Mouse (Mus musculus): Measurements from ENCODE around the gene Gas2l2. TPM values are rescaled to one million over a fixed set of nuclear protein-coding genes. Genes with fewer than 3 reads are reported as not detected.

Gene Gas2l2
- polyA plus RNA-seq, 1 experiment: not detected

- Histone ChIP-seq H3K9me3 (replicated peaks; ENCODE audit: control insufficient read depth, insufficient read depth, low read length, poor library complexity, severe bottlenecking) (no peaks in the 10 kb centered on the region), H3K27me3 (ENCODE audit: control insufficient read depth, insufficient read depth, low read length, poor library complexity, severe bottlenecking) (no peaks in the 10 kb centered on the region), H3K36me3 (ENCODE audit: control insufficient read depth, insufficient read depth, low read length, poor library complexity, severe bottlenecking) (no peaks in the 10 kb centered on the region), H3K4me3 (ENCODE audit: low read depth, low read length) (no peak overlapping the region), H3K27ac (ENCODE audit: insufficient read depth, low read length) (no peak overlapping the region), H3K4me1 (ENCODE audit: control insufficient read depth, insufficient read depth, low read length) (peaks cover 2% of the 10 kb centered on the region), H3K9ac (ENCODE audit: low read depth, poor library complexity, severe bottlenecking) (no peak overlapping the region)
- TF ChIP-seq EP300 (IDR thresholded peaks at IDR 0.05; ENCODE audit: insufficient read depth, low read depth, low read length): no peak
- TF ChIP-seq CTCF (IDR thresholded peaks at IDR 0.05; ENCODE audit: low read depth, low read length): no peak
- no peak for TF ChIP-seq POLR2A (IDR thresholded peaks at IDR 0.05; ENCODE audit: insufficient read depth, low read length)
Observed at GRCm38 (mm10) chr11:83441235-83441634, 12.0 kb upstream of the Gas2l2 start.

DNA sequence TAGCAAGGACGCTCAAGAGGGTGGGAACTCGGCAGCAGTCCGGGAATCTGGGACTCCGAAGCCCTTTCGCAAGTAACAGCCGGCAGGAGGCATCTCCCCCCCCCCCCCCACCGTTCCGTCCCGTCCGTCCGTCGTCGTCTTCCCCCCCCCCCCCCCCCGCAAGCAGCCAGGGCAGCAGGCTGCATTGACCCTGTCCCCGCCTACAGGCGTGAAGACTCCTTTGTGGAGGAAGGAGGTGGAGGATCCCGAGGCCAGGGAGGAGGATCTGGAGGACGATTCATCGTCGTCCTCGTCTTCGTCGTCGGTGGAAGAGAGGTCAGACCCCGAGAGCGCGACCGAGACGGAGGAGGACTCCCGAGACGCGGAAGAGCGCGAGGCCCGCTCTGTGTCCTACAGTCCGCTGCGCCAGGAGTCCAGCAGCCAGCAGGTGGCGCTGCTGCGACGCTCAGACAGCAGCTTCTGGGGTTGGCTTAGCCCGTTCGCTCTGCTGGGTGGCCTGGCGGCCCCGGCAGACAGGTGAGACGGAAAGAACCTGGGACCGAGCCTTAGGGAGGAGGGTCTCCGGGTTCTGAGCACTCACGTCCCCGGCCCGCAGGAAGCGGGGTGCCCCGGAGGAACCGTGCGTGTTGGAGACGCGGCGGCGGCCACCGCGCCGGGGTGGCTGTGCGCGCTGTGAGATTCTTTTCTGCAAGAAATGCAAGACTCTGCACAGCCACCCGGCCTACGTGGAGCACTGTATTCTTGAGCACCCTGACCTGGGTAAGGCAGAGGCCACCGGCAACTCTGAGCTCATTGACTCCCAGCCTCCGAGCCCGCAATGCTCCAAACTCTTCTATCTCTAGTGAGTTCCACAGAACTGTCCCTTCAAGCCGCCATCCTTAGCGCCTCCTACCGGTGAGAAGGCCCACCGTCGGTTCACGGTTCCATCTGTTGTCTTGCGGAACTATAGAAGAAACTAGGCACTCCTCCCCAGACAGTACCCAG lies 11.1 kb upstream of the Gas2l2 start:
- TF ChIP-seq EP300 (IDR thresholded peaks at IDR 0.05; ENCODE audit: insufficient read depth, low read depth, low read length): 0 out of 2 replicates have a peak, but pooled peaks have one; percentile 20
- no peak for TF ChIP-seq POLR2A (IDR thresholded peaks at IDR 0.05; ENCODE audit: insufficient read depth, low read length)
- peak; percentile 93 for TF ChIP-seq CTCF (IDR thresholded peaks at IDR 0.05; ENCODE audit: low read depth, low read length)
- H3K27ac ChIP-seq (ENCODE audit: insufficient read depth, low read length): no peak overlapping the region
- no peaks in the 10 kb centered on the region for H3K9me3 ChIP-seq (replicated peaks; ENCODE audit: control insufficient read depth, insufficient read depth, low read length, poor library complexity, severe bottlenecking)
- H3K9ac ChIP-seq (ENCODE audit: low read depth, poor library complexity, severe bottlenecking): peak overlapping the region; percentile 65
- no peaks in the 10 kb centered on the region for H3K27me3 ChIP-seq (ENCODE audit: control insufficient read depth, insufficient read depth, low read length, poor library complexity, severe bottlenecking)
- no peaks in the 10 kb centered on the region for H3K36me3 ChIP-seq (ENCODE audit: control insufficient read depth, insufficient read depth, low read length, poor library complexity, severe bottlenecking)
- peak overlapping the region; percentile 64 for H3K4me3 ChIP-seq (ENCODE audit: low read depth, low read length)
- peaks cover 2% of the 10 kb centered on the region for H3K4me1 ChIP-seq (ENCODE audit: control insufficient read depth, insufficient read depth, low read length)

GRCm38 (mm10) chr11:83439426-83440060 lies 10.3 kb upstream of the Gas2l2 start:
- Histone ChIP-seq H3K4me1 (ENCODE audit: control insufficient read depth, insufficient read depth, low read length) (peaks cover 2% of the 10 kb centered on the region), H3K36me3 (ENCODE audit: control insufficient read depth, insufficient read depth, low read length, poor library complexity, severe bottlenecking) (no peaks in the 10 kb centered on the region), H3K27me3 (ENCODE audit: control insufficient read depth, insufficient read depth, low read length, poor library complexity, severe bottlenecking) (no peaks in the 10 kb centered on the region), H3K27ac (ENCODE audit: insufficient read depth, low read length) (no peak overlapping the region), H3K9me3 (replicated peaks; ENCODE audit: control insufficient read depth, insufficient read depth, low read length, poor library complexity, severe bottlenecking) (no peaks in the 10 kb centered on the region), H3K9ac (ENCODE audit: low read depth, poor library complexity, severe bottlenecking) (peak overlapping the region; percentile 65), H3K4me3 (ENCODE audit: low read depth, low read length) (no peak overlapping the region)
- TF ChIP-seq CTCF (IDR thresholded peaks at IDR 0.05; ENCODE audit: low read depth, low read length) (no peak), POLR2A (IDR thresholded peaks at IDR 0.05; ENCODE audit: insufficient read depth, low read length) (no peak), EP300 (IDR thresholded peaks at IDR 0.05; ENCODE audit: insufficient read depth, low read depth, low read length) (no peak)

DNA sequence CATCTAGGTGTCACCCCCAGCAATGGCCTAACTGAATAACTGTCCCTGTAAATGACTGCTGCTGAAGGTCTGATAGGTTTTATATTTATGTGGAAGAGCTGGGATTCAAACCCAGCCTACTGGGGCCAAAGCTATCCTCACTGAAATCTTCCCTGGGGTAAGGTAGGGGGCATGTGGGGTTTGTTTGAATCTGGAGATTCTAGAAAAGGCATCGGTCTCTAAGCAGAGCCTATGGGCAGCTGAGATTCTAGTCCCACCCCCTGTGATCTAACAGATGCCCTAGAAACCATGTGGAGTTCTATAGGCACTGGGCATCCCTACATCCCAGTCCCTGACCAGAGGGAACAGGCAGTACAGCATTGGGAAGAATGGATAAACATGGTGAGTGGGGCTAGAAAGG lies 8.1 kb upstream of the Gas2l2 start, which contains the start of gene 1700020L24Rik:
TSS of gene 1700020L24Rik (plus strand) at position 301 of the 400 bp plus-strand sequence.
- H3K4me1 ChIP-seq (ENCODE audit: control insufficient read depth, insufficient read depth, low read length): no peaks in the 10 kb centered on the region
- no peak within 1 kb of the TSS for H3K9ac ChIP-seq (ENCODE audit: low read depth, poor library complexity, severe bottlenecking)
- H3K36me3 ChIP-seq (ENCODE audit: control insufficient read depth, insufficient read depth, low read length, poor library complexity, severe bottlenecking): no peaks in the 10 kb centered on the region
- no peak within 1 kb of the TSS for H3K27ac ChIP-seq (ENCODE audit: insufficient read depth, low read length)
- TF ChIP-seq EP300 (IDR thresholded peaks at IDR 0.05; ENCODE audit: insufficient read depth, low read depth, low read length) (no peak), CTCF (IDR thresholded peaks at IDR 0.05; ENCODE audit: low read depth, low read length) (no peak), POLR2A (IDR thresholded peaks at IDR 0.05; ENCODE audit: insufficient read depth, low read length) (no peak)
- H3K9me3 ChIP-seq (replicated peaks; ENCODE audit: control insufficient read depth, insufficient read depth, low read length, poor library complexity, severe bottlenecking): no peaks in the 10 kb centered on the region
- no peaks in the 10 kb centered on the region for H3K27me3 ChIP-seq (ENCODE audit: control insufficient read depth, insufficient read depth, low read length, poor library complexity, severe bottlenecking)
- no peak within 1 kb of the TSS for H3K4me3 ChIP-seq (ENCODE audit: low read depth, low read length)

DNA sequence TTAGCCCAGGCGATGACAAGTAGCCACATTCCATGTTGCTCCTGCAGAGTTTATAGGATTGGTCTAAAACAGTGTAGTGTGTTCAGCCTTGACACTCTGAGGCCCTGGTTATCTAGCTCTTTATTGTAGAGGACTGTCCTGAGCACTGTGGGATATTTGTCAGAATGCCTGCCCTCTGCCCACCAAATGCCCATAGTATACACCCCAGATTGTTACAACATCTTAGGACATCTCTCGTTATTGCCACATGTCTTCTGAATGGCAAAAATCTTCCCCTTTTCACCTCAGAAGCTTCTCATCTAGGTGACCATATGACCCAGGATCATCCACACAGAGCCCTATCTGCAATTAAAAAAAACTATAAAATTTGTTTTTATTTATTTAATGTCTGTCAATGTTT lies 3.3 kb upstream of the Gas2l2 start:
- no peaks in the 10 kb centered on the region for H3K36me3 ChIP-seq (ENCODE audit: control insufficient read depth, insufficient read depth, low read length, poor library complexity, severe bottlenecking)
- H3K27ac ChIP-seq (ENCODE audit: insufficient read depth, low read length): no peak overlapping the region
- H3K9ac ChIP-seq (ENCODE audit: low read depth, poor library complexity, severe bottlenecking): no peak overlapping the region
- no peak for TF ChIP-seq EP300 (IDR thresholded peaks at IDR 0.05; ENCODE audit: insufficient read depth, low read depth, low read length)
- no peak for TF ChIP-seq CTCF (IDR thresholded peaks at IDR 0.05; ENCODE audit: low read depth, low read length)
- TF ChIP-seq POLR2A (IDR thresholded peaks at IDR 0.05; ENCODE audit: insufficient read depth, low read length): no peak
- no peaks in the 10 kb centered on the region for H3K9me3 ChIP-seq (replicated peaks; ENCODE audit: control insufficient read depth, insufficient read depth, low read length, poor library complexity, severe bottlenecking)
- H3K4me1 ChIP-seq (ENCODE audit: control insufficient read depth, insufficient read depth, low read length): no peaks in the 10 kb centered on the region
- H3K4me3 ChIP-seq (ENCODE audit: low read depth, low read length): no peak overlapping the region
- no peaks in the 10 kb centered on the region for H3K27me3 ChIP-seq (ENCODE audit: control insufficient read depth, insufficient read depth, low read length, poor library complexity, severe bottlenecking)
